Mouse (Mus musculus): ENCODE results near the gene B3galnt2. TPM values are rescaled to one million over a fixed set of nuclear protein-coding genes. Genes with fewer than 3 reads are reported as not detected.
"Not testable (repeated sequence)": the region's sequence is repeated elsewhere in the genome, so short reads cannot be mapped to it uniquely, and the experiment has no call there.

The B3galnt2 gene
- polyA plus RNA-seq, 1 experiment from 2014 or later = 16.5 TPM

- H3K4me1 ChIP-seq (ENCODE audit: control insufficient read depth, insufficient read depth, low read length) = no peaks in the 10 kb centered on the region
- peaks cover 27% of the 10 kb centered on the region for H3K36me3 ChIP-seq (ENCODE audit: control insufficient read depth, insufficient read depth, low read length)
- H3K4me3 ChIP-seq (ENCODE audit: low read depth, low read length) = no peak overlapping the region
- no peaks in the 10 kb centered on the region for H3K27me3 ChIP-seq (ENCODE audit: control insufficient read depth, insufficient read depth, low read length)
- H3K9me3 ChIP-seq (ENCODE audit: control insufficient read depth, low read length) = no peaks in the 10 kb centered on the region
- ATAC-seq (ENCODE audit: low read depth) = no peak
- H3K9ac ChIP-seq (replicated peaks; ENCODE audit: low read depth, low read length) = no peak overlapping the region
- no peak overlapping the region for H3K27ac ChIP-seq (ENCODE audit: low read depth, low read length)
- no peak overlapping the region for H3K4me2 ChIP-seq (ENCODE audit: low read depth, low read length)
- 97% methylated on average over 6 of the region's 6 CpGs for WGBS
These were observed 61.3 kb downstream of the B3galnt2 start for GRCm38 (mm10) chr13:14015609-14016008.

GRCm38 (mm10) chr13:14018283-14018682 is 64.0 kb downstream of the B3galnt2 start:
- peaks cover 19% of the 10 kb centered on the region; the same call in 1 of the 2 replicates for H3K36me3 ChIP-seq (ENCODE audit: control insufficient read depth, insufficient read depth, low read length)
- H3K9ac ChIP-seq (replicated peaks; ENCODE audit: low read depth, low read length) = no peak overlapping the region
- H3K27me3 ChIP-seq (ENCODE audit: control insufficient read depth, insufficient read depth, low read length) = no peaks in the 10 kb centered on the region
- H3K9me3 ChIP-seq (ENCODE audit: control insufficient read depth, low read length) = no peaks in the 10 kb centered on the region
- H3K4me3 ChIP-seq (ENCODE audit: low read depth, low read length) = no peak overlapping the region
- no peak for ATAC-seq (ENCODE audit: low read depth)
- no peak overlapping the region for H3K4me2 ChIP-seq (ENCODE audit: low read depth, low read length)
- no peak overlapping the region for H3K27ac ChIP-seq (ENCODE audit: low read depth, low read length)
- no peaks in the 10 kb centered on the region for H3K4me1 ChIP-seq (ENCODE audit: control insufficient read depth, insufficient read depth, low read length)

GRCm38 (mm10) chr13:14018852-14019251 is 64.6 kb downstream of the B3galnt2 start:
- H3K27ac ChIP-seq (ENCODE audit: low read depth, low read length) = no peak overlapping the region
- peaks cover 18% of the 10 kb centered on the region; the same call in 1 of the 2 replicates for H3K36me3 ChIP-seq (ENCODE audit: control insufficient read depth, insufficient read depth, low read length)
- 93% methylated on average over 3 of the region's 3 CpGs for WGBS

GRCm38 (mm10) chr13:14021417-14021816 is 67.1 kb downstream of the B3galnt2 start:
- 82% methylated on average over 8 of the region's 12 CpGs for WGBS
- H3K9ac ChIP-seq (replicated peaks; ENCODE audit: low read depth, low read length); H3K4me1 ChIP-seq (ENCODE audit: control insufficient read depth, insufficient read depth, low read length); H3K27ac ChIP-seq (ENCODE audit: low read depth, low read length); H3K27me3 ChIP-seq (ENCODE audit: control insufficient read depth, insufficient read depth, low read length); H3K4me2 ChIP-seq (ENCODE audit: low read depth, low read length); ATAC-seq (ENCODE audit: low read depth); H3K9me3 ChIP-seq (ENCODE audit: control insufficient read depth, low read length); H3K4me3 ChIP-seq (ENCODE audit: low read depth, low read length): not testable (repeated sequence)
- H3K36me3 ChIP-seq (ENCODE audit: control insufficient read depth, insufficient read depth, low read length) = peaks cover 11% of the 10 kb centered on the region; the same call in 1 of the 2 replicates

More at GRCm38 (mm10) chr13:14018852-14019251, 64.6 kb downstream of the B3galnt2 start:
- no peak for ATAC-seq (ENCODE audit: low read depth)
- no peaks in the 10 kb centered on the region for H3K9me3 ChIP-seq (ENCODE audit: control insufficient read depth, low read length)
- no peak overlapping the region for H3K4me3 ChIP-seq (ENCODE audit: low read depth, low read length)
- H3K9ac ChIP-seq (replicated peaks; ENCODE audit: low read depth, low read length) = no peak overlapping the region
- no peaks in the 10 kb centered on the region for H3K4me1 ChIP-seq (ENCODE audit: control insufficient read depth, insufficient read depth, low read length)
- no peaks in the 10 kb centered on the region for H3K27me3 ChIP-seq (ENCODE audit: control insufficient read depth, insufficient read depth, low read length)
- no peak overlapping the region for H3K4me2 ChIP-seq (ENCODE audit: low read depth, low read length)

- WGBS = 90% methylated on average over 6 of the region's 6 CpGs
- ATAC-seq (ENCODE audit: low read depth) = no peak
- H3K27me3 ChIP-seq (ENCODE audit: control insufficient read depth, insufficient read depth, low read length) = no peaks in the 10 kb centered on the region
These were observed 71.3 kb downstream of the B3galnt2 start for GRCm38 (mm10) chr13:14025554-14025953.

GRCm38 (mm10) chr13:14026154-14026820 is 72.0 kb downstream of the B3galnt2 start:
- Histone ChIP-seq H3K4me2 (ENCODE audit: low read depth, low read length) (no peak overlapping the region), H3K9me3 (ENCODE audit: control insufficient read depth, low read length) (no peaks in the 10 kb centered on the region), H3K9ac (replicated peaks; ENCODE audit: low read depth, low read length) (no peak overlapping the region), H3K4me3 (ENCODE audit: low read depth, low read length) (no peak overlapping the region), H3K27ac (ENCODE audit: low read depth, low read length) (no peak overlapping the region), H3K27me3 (ENCODE audit: control insufficient read depth, insufficient read depth, low read length) (no peaks in the 10 kb centered on the region), H3K4me1 (ENCODE audit: control insufficient read depth, insufficient read depth, low read length) (no peaks in the 10 kb centered on the region), H3K36me3 (ENCODE audit: control insufficient read depth, insufficient read depth, low read length) (peaks cover 17% of the 10 kb centered on the region)
- ATAC-seq (ENCODE audit: low read depth) = no peak
- 96% methylated on average over 6 of the region's 6 CpGs for WGBS

More at GRCm38 (mm10) chr13:14025554-14025953, 71.3 kb downstream of the B3galnt2 start:
- H3K9ac ChIP-seq (replicated peaks; ENCODE audit: low read depth, low read length) = no peak overlapping the region
- no peak overlapping the region for H3K4me2 ChIP-seq (ENCODE audit: low read depth, low read length)
- H3K36me3 ChIP-seq (ENCODE audit: control insufficient read depth, insufficient read depth, low read length) = peaks cover 17% of the 10 kb centered on the region
- no peak overlapping the region for H3K27ac ChIP-seq (ENCODE audit: low read depth, low read length)
- no peak overlapping the region for H3K4me3 ChIP-seq (ENCODE audit: low read depth, low read length)
- H3K9me3 ChIP-seq (ENCODE audit: control insufficient read depth, low read length) = no peaks in the 10 kb centered on the region
- H3K4me1 ChIP-seq (ENCODE audit: control insufficient read depth, insufficient read depth, low read length) = no peaks in the 10 kb centered on the region

GRCm38 (mm10) chr13:14033309-14034072 is 79.2 kb downstream of the B3galnt2 start:
- Histone ChIP-seq H3K9me3 (ENCODE audit: control insufficient read depth, low read length) (no peaks in the 10 kb centered on the region), H3K4me2 (ENCODE audit: low read depth, low read length) (no peak overlapping the region), H3K36me3 (ENCODE audit: control insufficient read depth, insufficient read depth, low read length) (no peaks in the 10 kb centered on the region), H3K27me3 (ENCODE audit: control insufficient read depth, insufficient read depth, low read length) (no peaks in the 10 kb centered on the region), H3K27ac (ENCODE audit: low read depth, low read length) (no peak overlapping the region), H3K9ac (replicated peaks; ENCODE audit: low read depth, low read length) (no peak overlapping the region), H3K4me3 (ENCODE audit: low read depth, low read length) (no peak overlapping the region), H3K4me1 (ENCODE audit: control insufficient read depth, insufficient read depth, low read length) (peaks cover 3% of the 10 kb centered on the region; the same call in 1 of the 2 replicates)
- ATAC-seq (ENCODE audit: low read depth) = no peak
- WGBS = 93% methylated on average over 5 of the region's 5 CpGs

GRCm38 (mm10) chr13:14034073-14034348 is 79.7 kb downstream of the B3galnt2 start:
- H3K4me2 ChIP-seq (ENCODE audit: low read depth, low read length) = no peak overlapping the region
- no peaks in the 10 kb centered on the region for H3K27me3 ChIP-seq (ENCODE audit: control insufficient read depth, insufficient read depth, low read length)
- ATAC-seq (ENCODE audit: low read depth) = no peak
- no peak overlapping the region for H3K9ac ChIP-seq (replicated peaks; ENCODE audit: low read depth, low read length)
- H3K36me3 ChIP-seq (ENCODE audit: control insufficient read depth, insufficient read depth, low read length) = no peaks in the 10 kb centered on the region
- H3K4me3 ChIP-seq (ENCODE audit: low read depth, low read length) = no peak overlapping the region
- H3K27ac ChIP-seq (ENCODE audit: low read depth, low read length) = no peak overlapping the region
- H3K4me1 ChIP-seq (ENCODE audit: control insufficient read depth, insufficient read depth, low read length) = peaks cover 3% of the 10 kb centered on the region; the same call in 1 of the 2 replicates
- H3K9me3 ChIP-seq (ENCODE audit: control insufficient read depth, low read length) = no peaks in the 10 kb centered on the region

- not testable (repeated sequence) for H3K4me2 ChIP-seq (ENCODE audit: low read depth, low read length); H3K36me3 ChIP-seq (ENCODE audit: control insufficient read depth, insufficient read depth, low read length); ATAC-seq (ENCODE audit: low read depth); H3K4me3 ChIP-seq (ENCODE audit: low read depth, low read length); H3K9ac ChIP-seq (replicated peaks; ENCODE audit: low read depth, low read length); H3K4me1 ChIP-seq (ENCODE audit: control insufficient read depth, insufficient read depth, low read length); H3K9me3 ChIP-seq (ENCODE audit: control insufficient read depth, low read length); H3K27ac ChIP-seq (ENCODE audit: low read depth, low read length); H3K27me3 ChIP-seq (ENCODE audit: control insufficient read depth, insufficient read depth, low read length)
- WGBS = 94% methylated on average over 3 of the region's 3 CpGs
These were observed 81.1 kb downstream of the B3galnt2 start for GRCm38 (mm10) chr13:14035352-14035751.
